Comparison of ENCODE assay signal across 8 mouse cellular contexts in genomic region chr4:134703835-134704546, GRCm38 (mm10). TPM values are rescaled to one million over a fixed set of nuclear protein-coding genes. Genes with fewer than 3 reads are reported as not detected.
A peak's percentile ranks its signal among the peaks of the same experiment; 100 is the strongest.
DNase-seq lines count a peak whose midpoint lies in the region; ATAC-seq and TF ChIP-seq lines count a peak whose summit lies in the region.

Man1c1 (minus strand) TSS chr4:134704290.

- TF ChIP-seq CTCF in CH12.LX (conservative IDR thresholded peaks at IDR 0.05 in 1 of 2, IDR thresholded peaks at IDR 0.05 in 1 of 2; ENCODE audit: low read depth in 2 of 2, low read length in 2 of 2): no peak

- TF ChIP-seq POLR2A in CH12.LX (IDR thresholded peaks at IDR 0.05; ENCODE audit: low read depth, low read length): no peak

- H3K4me2 ChIP-seq in CH12.LX (ENCODE audit: insufficient read depth, low read depth, poor library complexity, severe bottlenecking): no peak within 1 kb of the TSS
- peak within 1 kb of the TSS; percentile 98 for H3K4me2 ChIP-seq in forebrain, embryonic 11.5 days (ENCODE audit: low read depth, low read length, severe bottlenecking)
- H3K4me2 ChIP-seq in heart, embryonic 16.5 days (ENCODE audit: low read depth, low read length): peak within 1 kb of the TSS; percentile 100
- peak within 1 kb of the TSS; percentile 93 for H3K4me2 ChIP-seq in liver, embryonic 15.5 days
- H3K4me2 ChIP-seq in neural tube, embryonic 12.5 days (replicated peaks): peak within 1 kb of the TSS; percentile 99

- no peak within 1 kb of the TSS for H3K9ac ChIP-seq in CH12.LX (ENCODE audit: insufficient read depth, low read depth)
- peak within 1 kb of the TSS; percentile 55 for H3K9ac ChIP-seq in forebrain, embryonic 11.5 days (ENCODE audit: low read length)
- peak within 1 kb of the TSS; percentile 91 for H3K9ac ChIP-seq in heart, embryonic 16.5 days (ENCODE audit: low read length)
- peak within 1 kb of the TSS; percentile 51 for H3K9ac ChIP-seq in liver, embryonic 15.5 days
- H3K9ac ChIP-seq in neural tube, embryonic 12.5 days: peak within 1 kb of the TSS; percentile 63

- TF ChIP-seq RAD21 in CH12.LX (IDR thresholded peaks at IDR 0.05; ENCODE audit: low read depth, low read length): no peak

- dilution Hi-C loops in CH12.LX (cut with MboI; ENCODE audit: extremely low pct_ligation_motif_present, extremely low pct_unique_long_range_greater_than_20kb, low sequenced_read_pairs): no loop called here

- peak within 1 kb of the TSS; percentile 6 to 44 (median 12) for H3K4me3 ChIP-seq in CH12.LX (replicated peaks in 1 of 3; ENCODE audit: low read depth in 2 of 3, low read length in 2 of 3, poor library complexity in 1 of 3)
- peak within 1 kb of the TSS; percentile 46 for H3K4me3 ChIP-seq in forebrain, embryonic 11.5 days (ENCODE audit: low read depth, low read length)
- H3K4me3 ChIP-seq in heart, embryonic 16.5 days (ENCODE audit: low read length): peak within 1 kb of the TSS; percentile 76
- peak within 1 kb of the TSS; percentile 63 for H3K4me3 ChIP-seq in liver, embryonic 15.5 days (replicated peaks)
- peak within 1 kb of the TSS; percentile 61 for H3K4me3 ChIP-seq in neural tube, embryonic 12.5 days

- H3K79me2 ChIP-seq in CH12.LX (replicated peaks; ENCODE audit: control insufficient read depth, extremely low read depth, insufficient read depth, poor library complexity, severe bottlenecking): no peaks in the 10 kb centered on the region

- peak; percentile 95 for ATAC-seq in forebrain, embryonic 11.5 days (replicated peaks; ENCODE audit: low FRiP score)
- ATAC-seq in heart, embryonic 16.5 days (replicated peaks; ENCODE audit: extremely low read depth, insufficient read depth, low FRiP score): peak; percentile 95
- peak; percentile 89 for ATAC-seq in liver, embryonic 15.5 days (ENCODE audit: insufficient read depth)
- ATAC-seq in neural tube, embryonic 12.5 days (ENCODE audit: low FRiP score, low read depth): peak; percentile 94

- in situ Hi-C loops in CH12.LX (cut with MboI; ENCODE audit: low pct_ligation_motif_present, low pct_unique_long_range_greater_than_20kb, low sequenced_read_pairs): no loop called here

- H3K9me3 ChIP-seq in CH12.LX (replicated peaks; ENCODE audit: low read length): peaks cover 15% of the 10 kb centered on the region
- H3K9me3 ChIP-seq in forebrain, embryonic 11.5 days (ENCODE audit: control insufficient read depth, low read length): no peaks in the 10 kb centered on the region
- no peaks in the 10 kb centered on the region for H3K9me3 ChIP-seq in heart, embryonic 16.5 days (replicated peaks; ENCODE audit: control insufficient read depth, low read length)
- H3K9me3 ChIP-seq in liver, embryonic 15.5 days (replicated peaks): no peaks in the 10 kb centered on the region
- no peaks in the 10 kb centered on the region for H3K9me3 ChIP-seq in neural tube, embryonic 12.5 days

- no peak for TF ChIP-seq EP300 in CH12.LX (IDR thresholded peaks at IDR 0.05; ENCODE audit: low read length)

- under 1% methylated on average over 63 of the region's 81 CpGs for WGBS in forebrain, embryonic 11.5 days
- under 1% methylated on average over 75 of the region's 81 CpGs for WGBS in heart, embryonic 16.5 days
- WGBS in liver, embryonic 15.5 days (ENCODE audit: insufficient replicate concordance): under 1% methylated on average over 78 of the region's 81 CpGs
- 1% methylated on average over 81 of the region's 81 CpGs for WGBS in neural tube, embryonic 12.5 days

- peak; percentile 86 for DNase-seq in CH12.LX (ENCODE audit: extremely low read depth)
- DNase-seq in c-Kit-positive CD71-positive TER-119-negative erythroid progenitor cells, embryonic 14.5 days (ENCODE audit: low read depth): peak; percentile 85
- peak; percentile 100 for DNase-seq in forebrain, embryonic 11.5 days (ENCODE audit: low spot score)
- peak; percentile 98 to 99 for DNase-seq in kidney, postnatal 36 days
- peak; percentile 94 for DNase-seq in telencephalon, adult 2 months (ENCODE audit: low read depth, low spot score)

- H3K27ac ChIP-seq in CH12.LX (ENCODE audit: insufficient read depth, low read depth): no peak within 1 kb of the TSS
- H3K27ac ChIP-seq in forebrain, embryonic 11.5 days (ENCODE audit: low read depth, low read length): no peak within 1 kb of the TSS
- H3K27ac ChIP-seq in heart, embryonic 16.5 days (ENCODE audit: low read length): peak within 1 kb of the TSS; percentile 49
- H3K27ac ChIP-seq in liver, embryonic 15.5 days (replicated peaks): peak within 1 kb of the TSS; percentile 57; the same call in 1 of the 2 replicates
- H3K27ac ChIP-seq in neural tube, embryonic 12.5 days: peak within 1 kb of the TSS; percentile 75

- peaks cover 0 to 11% of the 10 kb centered on the region in 2 experiments; a peak in 2 of 4 replicates for H3K4me1 ChIP-seq in CH12.LX (ENCODE audit: control insufficient read depth in 1 of 2, insufficient read depth in 2 of 2)
- H3K4me1 ChIP-seq in forebrain, embryonic 11.5 days (replicated peaks; ENCODE audit: control insufficient read depth, insufficient read depth, low read length): peaks cover 12% of the 10 kb centered on the region; the same call in 1 of the 2 replicates
- peaks cover 19% of the 10 kb centered on the region for H3K4me1 ChIP-seq in heart, embryonic 16.5 days (ENCODE audit: control insufficient read depth, insufficient read depth, low read length)
- H3K4me1 ChIP-seq in liver, embryonic 15.5 days (replicated peaks): peaks cover 31% of the 10 kb centered on the region
- peaks cover 39% of the 10 kb centered on the region for H3K4me1 ChIP-seq in neural tube, embryonic 12.5 days

- H3K36me3 ChIP-seq in CH12.LX (replicated peaks in 1 of 2; ENCODE audit: control insufficient read depth in 1 of 2, insufficient read depth in 1 of 2, low read length in 1 of 2): no peaks in the 10 kb centered on the region
- no peaks in the 10 kb centered on the region for H3K36me3 ChIP-seq in forebrain, embryonic 11.5 days (ENCODE audit: control insufficient read depth, insufficient read depth, low read length)
- no peaks in the 10 kb centered on the region for H3K36me3 ChIP-seq in heart, embryonic 16.5 days (ENCODE audit: control insufficient read depth, insufficient read depth)
- no peaks in the 10 kb centered on the region for H3K36me3 ChIP-seq in liver, embryonic 15.5 days (replicated peaks)
- H3K36me3 ChIP-seq in neural tube, embryonic 12.5 days: no peaks in the 10 kb centered on the region

- H3K27me3 ChIP-seq in CH12.LX (replicated peaks): peaks cover 29% of the 10 kb centered on the region
- peaks cover 17% of the 10 kb centered on the region for H3K27me3 ChIP-seq in forebrain, embryonic 11.5 days (ENCODE audit: control insufficient read depth, insufficient read depth, low read length)
- H3K27me3 ChIP-seq in heart, embryonic 16.5 days (ENCODE audit: control insufficient read depth, insufficient read depth, low read length): peaks cover 2% of the 10 kb centered on the region; the same call in 1 of the 2 replicates
- H3K27me3 ChIP-seq in liver, embryonic 15.5 days: peaks cover 87% of the 10 kb centered on the region
- peaks cover 24% of the 10 kb centered on the region for H3K27me3 ChIP-seq in neural tube, embryonic 12.5 days (replicated peaks)

TF ChIP-seq in CH12.LX, 34 proteins besides CTCF, POLR2A, EP300 and RAD21:
- TF ChIP-seq ELF1 (IDR thresholded peaks at IDR 0.05; ENCODE audit: low read depth, low read length) (no peak), MAFK (IDR thresholded peaks at IDR 0.05; ENCODE audit: insufficient replicate concordance, low read length) (no peak), TCF12 (IDR thresholded peaks at IDR 0.05; ENCODE audit: low read depth, low read length) (no peak), HCFC1 (IDR thresholded peaks at IDR 0.05; ENCODE audit: low read depth, low read length) (no peak), ETS1 (conservative IDR thresholded peaks at IDR 0.05; ENCODE audit: low read depth, low read length) (no peak), ZNF384 (IDR thresholded peaks at IDR 0.05; ENCODE audit: low read depth, low read length) (no peak), BHLHE40 (IDR thresholded peaks at IDR 0.05; ENCODE audit: low read depth, low read length) (no peak), UBTF (IDR thresholded peaks at IDR 0.05; ENCODE audit: low read depth, low read length) (no peak), POLR2AphosphoS2 (IDR thresholded peaks at IDR 0.05; ENCODE audit: low read depth, low read length) (no peak), RCOR1 (conservative IDR thresholded peaks at IDR 0.05; ENCODE audit: low read depth, low read length) (no peak), MEF2A (IDR thresholded peaks at IDR 0.05; ENCODE audit: borderline replicate concordance, low read depth, low read length) (no peak), USF1 (IDR thresholded peaks at IDR 0.05; ENCODE audit: low read depth, low read length) (no peak), MAZ (IDR thresholded peaks at IDR 0.05; ENCODE audit: low read depth, low read length) (no peak), KAT2A (IDR thresholded peaks at IDR 0.05; ENCODE audit: insufficient replicate concordance, low read length) (no peak), E2F4 (IDR thresholded peaks at IDR 0.05; ENCODE audit: insufficient replicate concordance, low read depth, low read length) (no peak), SIN3A (IDR thresholded peaks at IDR 0.05; ENCODE audit: low read length) (no peak), MXI1 (IDR thresholded peaks at IDR 0.05; ENCODE audit: low read depth, low read length) (no peak), JUND (conservative IDR thresholded peaks at IDR 0.05; ENCODE audit: low read depth, low read length) (no peak), CHD2 (IDR thresholded peaks at IDR 0.05; ENCODE audit: low read length) (no peak)

RNA-seq across cellular contexts. Expression of gene Man1c1, which starts in this region (rescaled TPM):
- total RNA-seq in CH12.LX (2012; rRNA removed): 0.04 TPM in 2 replicates
- total RNA-seq in CH12.LX (2014; rRNA removed): 0.09 and 0.20 TPM in 2 replicates
- 0.42 and 0.44 TPM in 2 replicates for polyA plus RNA-seq in CH12.LX (2012; ENCODE audit: insufficient read length, low read depth)
- 5.2 and 5.3 TPM in 2 replicates for polyA plus RNA-seq in forebrain, embryonic 11.5 days (2014; fragmentation: Nextera tagmentation; extraction: Ambion mirVana)
- 4.4 and 5.1 TPM in 2 replicates for polyA plus RNA-seq in heart, embryonic 16.5 days (2015; fragmentation: Nextera tagmentation; extraction: Ambion mirVana)
- 1.4 and 2.0 TPM in 2 replicates for polyA plus RNA-seq in liver, embryonic 15.5 days (2015; fragmentation: Nextera tagmentation; extraction: Ambion mirVana)
- 5.1 and 6.3 TPM in 2 replicates for polyA plus RNA-seq in neural tube, embryonic 12.5 days (2016; fragmentation: Nextera tagmentation; extraction: Ambion mirVana)

Comparison
In these comparisons a context has a peak if more than half of its experiments do, and no peak if none do; other contexts are left out.
1. Peak in DNase-seq and H3K4me3 ChIP-seq in CH12.LX; RNA of the gene not detected or under 1 TPM.
2. H3K27ac ChIP-seq: peak in heart, embryonic 16.5 days (single experiment), liver, embryonic 15.5 days (single experiment) and neural tube, embryonic 12.5 days (single experiment); none in CH12.LX (single experiment) and forebrain, embryonic 11.5 days (single experiment).
3. H3K4me3 ChIP-seq: peak in every context shown above with its lines; median percentile 76 in heart, embryonic 16.5 days; 63 in liver, embryonic 15.5 days; 61 in neural tube, embryonic 12.5 days; 46 in forebrain, embryonic 11.5 days; 12 in CH12.LX.
4. Peak in every context shown above with its lines, with median percentiles within 50 percentile points of each other: DNase-seq and ATAC-seq.